Mouse (Mus musculus) testis, adult 2 months (tissue): ENCODE measurements at regions not wholly inside any gene's neighbourhood (a gene's known extent, or its start where the extent isn't known, plus 50 kb on each side); places are given as distances from the start of the nearest gene placed in this dataset.

Experiments used
- H3K27ac ChIP-seq: fragments of 200-500 bp; 2 replicates; pipeline ENCODE4 v1.5.1; 2012; ENCODE audit warnings: low read depth, low read length; ENCODE audit not compliant: control insufficient read depth, insufficient read depth
- H3K27me3 ChIP-seq: fragments of 200-500 bp; 2 replicates; pipeline ENCODE4 v1.6.1; 2012; ENCODE audit warnings: mild to moderate bottlenecking, low read length, moderate library complexity; ENCODE audit not compliant: control insufficient read depth, insufficient read depth
- H3K36me3 ChIP-seq: fragments of 200-500 bp; 2 replicates; pipeline ENCODE4 v1.6.1; 2012; ENCODE audit warnings: mild to moderate bottlenecking, low read length; ENCODE audit not compliant: control insufficient read depth, insufficient read depth
- H3K4me1 ChIP-seq: fragments of 200-500 bp; 2 replicates; pipeline ENCODE4 v1.6.1; 2012; ENCODE audit warnings: low read length; ENCODE audit not compliant: control insufficient read depth, insufficient read depth
- H3K4me3 ChIP-seq: fragments of 200-500 bp; 2 replicates; pipeline ENCODE4 v1.5.1; 2012; ENCODE audit warnings: low read depth, mild to moderate bottlenecking, low read length, moderate library complexity, mixed read lengths; ENCODE audit not compliant: control insufficient read depth
- CTCF ChIP-seq: fragments of 200-500 bp; IDR thresholded peaks from 2 replicates; pipeline ENCODE4 v1.5.1; 2012; ENCODE audit warnings: low read depth, mild to moderate bottlenecking, inconsistent platforms, low read length, moderate library complexity; ENCODE audit not compliant: control insufficient read depth, insufficient read depth, insufficient replicate concordance
- POLR2A ChIP-seq: fragments of 200-500 bp; IDR thresholded peaks from 2 replicates; pipeline ENCODE4 v1.6.1; 2012; ENCODE audit warnings: low read depth, mild to moderate bottlenecking, inconsistent platforms, low read length, moderate library complexity; ENCODE audit not compliant: control insufficient read depth

GRCm38 (mm10) chrX:86374239-86374638 is 69.3 kb upstream of the Mageb4 start:
- H3K36me3 ChIP-seq, result no peaks in the 10 kb centered on the region
- no peaks in the 10 kb centered on the region for H3K27me3 ChIP-seq
- TF ChIP-seq POLR2A (peak; percentile 52), CTCF (no peak)
- H3K4me3 ChIP-seq, result peak overlapping the region; percentile 78
- H3K4me1 ChIP-seq, result peaks cover 4% of the 10 kb centered on the region; the same call in 1 of the 2 replicates
- H3K27ac ChIP-seq, result peak overlapping the region; percentile 71
